In genomic region chr6:32787399-32787798, GRCm38 (mm10) we compare ENCODE assay signal across 17 mouse cellular contexts.
"Had no signal": no experiment of that assay in that cellular context is flagged by ENCODE, and none has a peak within 500 bp of the region (broad histone marks: within the 10 kb centered on the region; RNA-seq: fewer than 3 reads in every experiment).

No protein-coding gene starts in this region.

- H3K9ac ChIP-seq: liver, embryonic 15.5 days; neural tube, embryonic 13.5 days had no signal

- H3K27ac ChIP-seq: liver, embryonic 15.5 days; neural tube, embryonic 13.5 days had no signal

- ATAC-seq: lung, postnatal 0 days; midbrain, embryonic 16.5 days had no signal

- H3K27me3 ChIP-seq: liver, embryonic 15.5 days; neural tube, embryonic 13.5 days had no signal

- H3K4me1 ChIP-seq: liver, embryonic 15.5 days; neural tube, embryonic 13.5 days had no signal

- H3K4me2 ChIP-seq: liver, embryonic 11.5 days; liver, embryonic 15.5 days; midbrain, embryonic 11.5 days; neural tube, embryonic 13.5 days had no signal

- H3K9me3 ChIP-seq: liver, embryonic 15.5 days; neural tube, embryonic 13.5 days had no signal

- DNase-seq: kidney, adult 18-20 months; kidney, postnatal 25 days; layer of hippocampus, adult 9-11 months; layer of hippocampus, postnatal 36 days; lung, adult 2 months; lung, postnatal 4 days; retina, postnatal 1 day; right cerebral cortex, postnatal 4 days; spleen, adult 18-20 months; thymus, adult 2 months; thymus, postnatal 25 days had no signal

- H3K4me3 ChIP-seq: liver, embryonic 15.5 days; neural tube, embryonic 13.5 days had no signal
